Mouse (Mus musculus): ENCODE results near the gene Olfm1. TPM values are rescaled to one million over a fixed set of nuclear protein-coding genes. Genes with fewer than 3 reads are reported as not detected.

The Olfm1 gene
- total and polyA plus RNA-seq, 3 experiments, result 0.20 to 1.3 (median 0.34) TPM

DNA sequence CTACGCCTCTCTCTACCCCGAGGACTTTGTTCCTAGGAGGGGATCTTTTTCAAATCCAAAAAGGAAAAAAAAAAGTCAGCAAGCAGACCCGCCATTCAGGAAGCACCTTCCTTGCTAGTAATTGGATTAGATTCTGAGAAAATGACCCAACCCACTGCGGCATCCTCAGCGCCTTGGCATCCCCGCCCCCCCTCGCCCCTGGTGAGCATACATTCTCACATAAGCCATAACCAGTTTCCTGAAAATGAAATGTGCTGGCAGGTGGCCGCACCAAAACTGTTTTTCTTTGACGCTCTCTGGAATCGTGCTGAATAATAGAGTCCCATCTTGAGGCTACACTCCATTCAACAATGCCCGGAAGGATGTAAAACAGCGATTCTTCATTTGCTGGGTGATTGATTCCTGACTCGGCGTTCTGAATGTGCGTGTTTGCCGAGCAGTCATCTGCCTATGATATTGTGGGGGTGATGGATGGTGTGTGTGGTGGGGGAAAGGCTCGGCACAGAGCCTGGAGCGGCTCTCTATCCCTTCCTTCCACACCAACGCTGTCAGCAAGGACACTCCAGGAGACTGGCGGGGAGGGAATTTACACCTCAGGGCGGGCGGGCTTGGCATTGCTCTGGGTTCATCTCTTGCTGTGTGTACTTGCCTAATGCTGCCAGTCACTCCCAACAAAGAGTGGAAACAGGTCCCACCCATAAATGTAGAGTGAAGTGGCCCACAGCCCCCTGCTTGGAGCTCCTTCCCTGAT lies 18.9 kb downstream of the Olfm1 start:
- Histone ChIP-seq H3K79me2 (replicated peaks; ENCODE audit: control insufficient read depth, extremely low read depth, insufficient read depth, poor library complexity, severe bottlenecking) (no peaks in the 10 kb centered on the region), H3K36me3 (replicated peaks in 1 of 2; ENCODE audit: control insufficient read depth in 1 of 2, insufficient read depth in 1 of 2, low read length in 1 of 2) (no peaks in the 10 kb centered on the region), H3K27ac (ENCODE audit: insufficient read depth, low read depth) (no peak overlapping the region), H3K27me3 (replicated peaks) (peaks cover 71% of the 10 kb centered on the region), H3K4me3 (replicated peaks in 1 of 3; ENCODE audit: low read depth in 2 of 3, low read length in 2 of 3, poor library complexity in 1 of 3) (no peak overlapping the region), H3K4me1 (ENCODE audit: control insufficient read depth in 1 of 2, insufficient read depth in 2 of 2) (no peaks in the 10 kb centered on the region), H3K4me2 (ENCODE audit: insufficient read depth, low read depth, poor library complexity, severe bottlenecking) (no peak overlapping the region), H3K9ac (ENCODE audit: insufficient read depth, low read depth) (no peak overlapping the region), H3K9me3 (replicated peaks; ENCODE audit: low read length) (no peaks in the 10 kb centered on the region)
- DNase-seq (ENCODE audit: extremely low read depth), result no peak
- TF ChIP-seq CTCF (conservative IDR thresholded peaks at IDR 0.05 in 1 of 2, IDR thresholded peaks at IDR 0.05 in 1 of 2; ENCODE audit: low read depth in 2 of 2, low read length in 2 of 2), result no peak
- TF ChIP-seq RAD21 (IDR thresholded peaks at IDR 0.05; ENCODE audit: low read depth, low read length), result no peak
- TF ChIP-seq MAZ (IDR thresholded peaks at IDR 0.05; ENCODE audit: low read depth, low read length), result no peak
- no peak for TF ChIP-seq SMC3 (IDR thresholded peaks at IDR 0.05; ENCODE audit: low read depth, low read length)
- no peak for TF ChIP-seq ZKSCAN1 (IDR thresholded peaks at IDR 0.05; ENCODE audit: borderline replicate concordance, low read depth, low read length)
- no peak for TF ChIP-seq SIN3A (IDR thresholded peaks at IDR 0.05; ENCODE audit: low read length)
- TF ChIP-seq CHD2 (IDR thresholded peaks at IDR 0.05; ENCODE audit: low read length), result no peak
- no peak for TF ChIP-seq IRF4 (IDR thresholded peaks at IDR 0.05; ENCODE audit: low read depth, low read length)
- dilution Hi-C loops (cut with MboI; ENCODE audit: extremely low pct_ligation_motif_present, extremely low pct_unique_long_range_greater_than_20kb, low sequenced_read_pairs) (no loop called here), in situ Hi-C loops (cut with MboI; ENCODE audit: low pct_ligation_motif_present, low pct_unique_long_range_greater_than_20kb, low sequenced_read_pairs) (loop anchor here (5.0 kb wide), 1 partner anchor 201 kb away; no protein-coding TSS in a partner anchor)

DNA sequence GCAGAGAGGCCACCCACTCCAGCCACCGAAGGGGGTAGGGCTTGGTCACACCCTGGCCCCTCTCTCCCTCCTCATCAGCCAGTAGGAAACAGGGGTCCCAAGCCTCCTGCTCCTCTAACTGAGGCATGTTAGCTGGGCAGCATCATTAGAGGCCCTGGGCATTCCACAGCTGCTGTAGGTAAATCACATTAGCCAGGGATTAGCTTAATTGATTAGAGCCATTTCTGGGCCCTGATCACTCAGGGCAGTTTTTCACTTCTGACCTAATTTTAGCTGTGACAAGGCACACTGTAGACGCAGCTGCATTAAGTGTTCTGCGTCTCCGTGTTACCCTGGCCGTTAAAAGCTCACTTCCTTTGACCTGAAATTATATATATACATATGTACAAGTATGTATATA lies 20.1 kb downstream of the Olfm1 start:
- DNase-seq (ENCODE audit: extremely low read depth), result no peak
- Histone ChIP-seq H3K36me3 (replicated peaks in 1 of 2; ENCODE audit: control insufficient read depth in 1 of 2, insufficient read depth in 1 of 2, low read length in 1 of 2) (no peaks in the 10 kb centered on the region), H3K9ac (ENCODE audit: insufficient read depth, low read depth) (no peak overlapping the region), H3K4me2 (ENCODE audit: insufficient read depth, low read depth, poor library complexity, severe bottlenecking) (no peak overlapping the region), H3K27ac (ENCODE audit: insufficient read depth, low read depth) (no peak overlapping the region), H3K4me1 (ENCODE audit: control insufficient read depth in 1 of 2, insufficient read depth in 2 of 2) (no peaks in the 10 kb centered on the region), H3K9me3 (replicated peaks; ENCODE audit: low read length) (no peaks in the 10 kb centered on the region), H3K4me3 (replicated peaks in 1 of 3; ENCODE audit: low read depth in 2 of 3, low read length in 2 of 3, poor library complexity in 1 of 3) (no peak overlapping the region), H3K27me3 (replicated peaks) (peaks cover 65% of the 10 kb centered on the region), H3K79me2 (replicated peaks; ENCODE audit: control insufficient read depth, extremely low read depth, insufficient read depth, poor library complexity, severe bottlenecking) (no peaks in the 10 kb centered on the region)
- in situ Hi-C loops (cut with MboI; ENCODE audit: low pct_ligation_motif_present, low pct_unique_long_range_greater_than_20kb, low sequenced_read_pairs), result loop anchor here (5.0 kb wide), 1 partner anchor 199 kb away; no protein-coding TSS in a partner anchor
- TF ChIP-seq CHD1 (IDR thresholded peaks at IDR 0.05; ENCODE audit: low read depth, low read length) (no peak), HCFC1 (IDR thresholded peaks at IDR 0.05; ENCODE audit: low read depth, low read length) (no peak)
- dilution Hi-C loops (cut with MboI; ENCODE audit: extremely low pct_ligation_motif_present, extremely low pct_unique_long_range_greater_than_20kb, low sequenced_read_pairs), result no loop called here

DNA sequence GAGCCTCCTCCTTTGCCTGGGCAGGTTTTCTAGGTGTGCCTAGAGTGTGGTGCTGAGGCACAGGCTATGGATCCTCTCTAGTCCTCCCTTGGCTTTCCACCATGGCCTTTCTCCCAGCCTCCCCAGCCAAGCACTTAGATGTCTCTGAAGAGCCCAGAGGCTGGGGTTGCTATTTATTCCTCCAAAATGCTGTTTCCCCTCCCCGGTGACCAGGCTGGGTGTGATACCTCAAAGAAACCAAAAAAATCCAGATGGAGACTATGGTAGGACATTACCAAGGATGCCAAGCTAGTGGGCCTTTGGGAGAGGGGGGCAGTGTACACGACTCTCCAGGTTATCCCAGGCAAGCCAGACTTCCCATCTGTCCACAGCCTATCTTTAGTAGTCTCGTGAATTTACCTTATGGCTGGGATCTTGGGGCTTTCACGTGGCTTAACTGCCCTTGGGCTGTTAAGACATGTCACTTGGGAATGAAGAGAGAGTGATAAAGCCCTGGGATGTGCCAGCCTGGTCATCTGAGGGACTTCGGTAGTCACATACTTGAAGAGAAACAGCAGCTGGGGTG lies 23.5 kb downstream of the Olfm1 start:
- Histone ChIP-seq H3K27ac (ENCODE audit: insufficient read depth, low read depth) (no peak overlapping the region), H3K79me2 (replicated peaks; ENCODE audit: control insufficient read depth, extremely low read depth, insufficient read depth, poor library complexity, severe bottlenecking) (no peaks in the 10 kb centered on the region), H3K27me3 (replicated peaks) (peaks cover 48% of the 10 kb centered on the region), H3K4me3 (replicated peaks in 1 of 3; ENCODE audit: low read depth in 2 of 3, low read length in 2 of 3, poor library complexity in 1 of 3) (no peak overlapping the region), H3K9me3 (replicated peaks; ENCODE audit: low read length) (no peaks in the 10 kb centered on the region), H3K4me1 (ENCODE audit: control insufficient read depth in 1 of 2, insufficient read depth in 2 of 2) (no peaks in the 10 kb centered on the region), H3K36me3 (replicated peaks in 1 of 2; ENCODE audit: control insufficient read depth in 1 of 2, insufficient read depth in 1 of 2, low read length in 1 of 2) (no peaks in the 10 kb centered on the region), H3K4me2 (ENCODE audit: insufficient read depth, low read depth, poor library complexity, severe bottlenecking) (no peak overlapping the region), H3K9ac (ENCODE audit: insufficient read depth, low read depth) (no peak overlapping the region)
- dilution Hi-C loops (cut with MboI; ENCODE audit: extremely low pct_ligation_motif_present, extremely low pct_unique_long_range_greater_than_20kb, low sequenced_read_pairs), result no loop called here
- in situ Hi-C loops (cut with MboI; ENCODE audit: low pct_ligation_motif_present, low pct_unique_long_range_greater_than_20kb, low sequenced_read_pairs), result no loop called here
- no peak for DNase-seq (ENCODE audit: extremely low read depth)
- TF ChIP-seq KAT2A (IDR thresholded peaks at IDR 0.05; ENCODE audit: insufficient replicate concordance, low read length) (no peak), MAFK (IDR thresholded peaks at IDR 0.05; ENCODE audit: insufficient replicate concordance, low read length) (no peak), MAX (IDR thresholded peaks at IDR 0.05; ENCODE audit: low read length) (no peak), BHLHE40 (IDR thresholded peaks at IDR 0.05; ENCODE audit: low read depth, low read length) (no peak)
